Mouse (Mus musculus) liver, adult 2 months (tissue): Measurements from ENCODE around the gene Hs3st5. TPM values are rescaled to one million over a fixed set of nuclear protein-coding genes. Genes with fewer than 3 reads are reported as not detected.
"Not testable (repeated sequence)": the region's sequence is repeated elsewhere in the genome, so short reads cannot be mapped to it uniquely, and the experiment has no call there.

Experiments used
- DNase-seq: peaks from one replicate; pipeline ENCODE4 v3.0.0-alpha.2; 2011; ENCODE audit warnings: low read depth, low spot score; ENCODE audit errors: extremely low read depth
- H3K27ac ChIP-seq: fragments of 200-500 bp; replicated peaks from 2 replicates; pipeline ENCODE4 v1.5.1; 2012; ENCODE audit warnings: low read depth, mild to moderate bottlenecking, control low read depth, inconsistent platforms, low read length; ENCODE audit not compliant: insufficient read depth
- H3K27me3 ChIP-seq: fragments of 200-500 bp; 2 replicates; pipeline ENCODE4 v1.6.1; 2012; ENCODE audit warnings: mild to moderate bottlenecking, moderate library complexity, low read length, inconsistent platforms; ENCODE audit not compliant: control insufficient read depth, insufficient read depth
- H3K36me3 ChIP-seq: fragments of 200-500 bp; 2 replicates; pipeline ENCODE4 v1.6.1; 2012; ENCODE audit warnings: low read length, inconsistent platforms; ENCODE audit not compliant: control insufficient read depth, insufficient read depth
- H3K4me1 ChIP-seq: fragments of 200-500 bp; 2 replicates; pipeline ENCODE4 v1.6.1; 2011; ENCODE audit warnings: low read length; ENCODE audit not compliant: control insufficient read depth, insufficient read depth
- H3K4me3 ChIP-seq: fragments of 200-500 bp; 2 replicates; pipeline ENCODE4 v1.5.1; 2011; ENCODE audit warnings: low read depth, mild to moderate bottlenecking, control low read depth, low read length, moderate library complexity; ENCODE audit not compliant: insufficient read depth
- H3K79me2 ChIP-seq: fragments of 200-500 bp; 2 replicates; pipeline ENCODE4 v1.6.1; 2012; ENCODE audit warnings: inconsistent platforms, mild to moderate bottlenecking, low read length, moderate library complexity; ENCODE audit not compliant: control insufficient read depth, insufficient read depth
- H3K9ac ChIP-seq: fragments of 200-500 bp; 2 replicates; pipeline ENCODE4 v1.6.1; 2012; ENCODE audit warnings: low read depth, mild to moderate bottlenecking, control low read depth, inconsistent platforms, low read length
- CTCF ChIP-seq: fragments of 200-500 bp; IDR thresholded peaks from 2 replicates; pipeline ENCODE4 v1.5.1; 2011; ENCODE audit warnings: low read depth, low read length, control low read depth
- POLR2A ChIP-seq: fragments of 200-500 bp; IDR thresholded peaks from 2 replicates; pipeline ENCODE4 v1.6.1; 2011; ENCODE audit warnings: low read length, control low read depth; ENCODE audit not compliant: insufficient read depth; ENCODE audit errors: extremely low read depth
- whole genome bisulfite sequencing: fragments of 180-500 bp; shearing (Covaris S2); methylation state at CpG from one replicate; pipeline ENCODE4 v1.1.7; 2018; 5-methylcytosine and 5-hydroxymethylcytosine counted together
- polyA plus RNA-seq: library from polyadenylated mRNA; depleted of rRNA; stranded (reverse); fragments of >200 nt; gene quantifications from 2 replicates; pipeline ENCODE4 v1.2.3, GENCODE M21; 2012
- total RNA-seq: library from RNA; depleted of rRNA; stranded (reverse); fragments of >200 nt; gene quantifications from 2 replicates; pipeline ENCODE4 v1.2.3, GENCODE M21; 2014

Gene Hs3st5
- total and polyA plus RNA-seq, 2 experiments, result not detected

DNA sequence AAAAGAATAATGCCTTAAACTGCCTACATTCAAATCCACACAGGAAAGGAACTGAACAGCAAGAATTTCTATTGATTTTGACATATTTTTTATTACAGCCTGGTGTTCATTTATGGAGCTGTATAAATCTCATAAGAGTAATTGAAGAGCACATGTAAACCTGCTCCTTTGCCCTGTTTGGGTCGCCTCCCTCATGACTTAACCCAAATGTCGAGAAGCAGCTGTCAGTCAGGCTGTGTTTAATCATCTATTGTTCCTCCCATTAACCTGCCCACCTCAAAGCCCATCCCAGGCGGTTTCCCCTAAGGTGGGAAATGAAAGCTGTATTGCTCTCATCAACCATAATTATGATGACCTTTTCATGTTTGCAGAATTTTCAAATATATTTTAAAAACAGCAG, 65.9 kb downstream of the Hs3st5 start:
- TF ChIP-seq POLR2A (no peak), CTCF (no peak)
- no peak for DNase-seq
- H3K27me3 ChIP-seq, result no peaks in the 10 kb centered on the region
- H3K36me3 ChIP-seq, result no peaks in the 10 kb centered on the region
- no peaks in the 10 kb centered on the region for H3K79me2 ChIP-seq
- no peaks in the 10 kb centered on the region for H3K4me1 ChIP-seq
- H3K27ac ChIP-seq, result no peak overlapping the region
- H3K4me3 ChIP-seq, result no peak overlapping the region
- H3K9ac ChIP-seq, result no peak overlapping the region
- 65% methylated on average over 3 of the region's 3 CpGs for WGBS

DNA sequence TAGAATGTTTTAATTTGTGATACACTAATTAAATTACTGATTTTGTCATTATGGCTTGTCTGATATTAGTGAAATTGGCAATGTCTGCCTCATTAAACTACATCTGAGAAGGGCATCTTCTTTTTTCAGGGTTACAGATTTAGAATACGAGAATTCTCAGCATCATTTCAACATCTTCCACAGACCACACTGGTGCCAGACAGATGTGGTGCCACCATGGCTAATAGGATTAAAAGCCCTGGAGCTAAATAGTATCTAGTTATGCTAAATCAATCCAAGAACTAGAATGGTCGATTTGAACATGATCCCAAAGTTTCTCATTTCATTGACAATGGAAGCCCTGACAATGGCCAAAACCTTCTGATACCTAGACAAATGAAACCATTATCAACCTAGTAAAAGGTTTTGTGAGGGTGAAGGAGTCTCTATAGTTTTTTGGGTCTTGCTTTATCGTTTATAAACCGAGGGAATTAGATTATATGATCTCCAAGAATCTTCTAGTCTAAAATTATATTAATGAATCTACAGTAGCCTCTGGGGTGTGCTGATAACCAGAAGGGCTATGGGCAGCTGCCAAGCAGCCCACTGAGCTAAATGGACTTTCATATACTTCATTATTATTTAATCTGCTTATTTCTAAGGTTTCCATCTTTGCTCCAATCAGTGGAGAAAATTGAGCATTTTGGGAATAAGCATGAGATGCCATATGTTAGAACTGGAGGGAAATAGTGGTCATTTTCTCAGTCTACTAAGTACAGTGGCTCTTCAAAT, 71.9 kb downstream of the Hs3st5 start:
- H3K79me2 ChIP-seq, result no peaks in the 10 kb centered on the region
- 59% methylated on average over 4 of the region's 4 CpGs for WGBS
- H3K27me3 ChIP-seq, result no peaks in the 10 kb centered on the region
- DNase-seq, result no peak
- no peaks in the 10 kb centered on the region for H3K36me3 ChIP-seq
- no peaks in the 10 kb centered on the region for H3K4me1 ChIP-seq
- no peak overlapping the region for H3K4me3 ChIP-seq
- TF ChIP-seq POLR2A, result no peak
- no peak for TF ChIP-seq CTCF
- H3K9ac ChIP-seq, result no peak overlapping the region
- H3K27ac ChIP-seq, result no peak overlapping the region

DNA sequence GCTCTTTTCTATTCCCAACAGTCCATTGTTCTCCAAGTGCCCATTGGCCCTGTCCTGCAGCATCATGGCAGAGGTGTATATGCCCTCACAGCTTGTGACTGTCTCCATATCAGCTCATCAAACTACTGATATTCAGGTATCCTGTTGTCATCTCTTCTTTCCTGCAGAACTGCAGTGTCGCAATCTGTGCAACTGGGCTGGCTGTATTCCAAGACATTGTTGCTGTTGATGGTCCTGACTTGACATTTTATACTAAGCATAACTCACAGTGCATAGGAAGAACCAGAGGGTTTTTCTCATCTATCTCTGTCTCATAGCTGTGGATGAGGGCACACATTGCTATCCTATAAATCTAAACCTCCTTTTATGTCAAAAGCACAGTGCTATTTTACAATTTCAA, 103.8 kb downstream of the Hs3st5 start:
- TF ChIP-seq POLR2A (no peak), CTCF (no peak)
- 64% methylated on average over 1 of the region's 1 CpGs for WGBS
- Histone ChIP-seq H3K4me1 (no peaks in the 10 kb centered on the region), H3K36me3 (no peaks in the 10 kb centered on the region), H3K27ac (no peak overlapping the region), H3K79me2 (no peaks in the 10 kb centered on the region), H3K9ac (no peak overlapping the region), H3K4me3 (no peak overlapping the region), H3K27me3 (no peaks in the 10 kb centered on the region)
- DNase-seq, result no peak

DNA sequence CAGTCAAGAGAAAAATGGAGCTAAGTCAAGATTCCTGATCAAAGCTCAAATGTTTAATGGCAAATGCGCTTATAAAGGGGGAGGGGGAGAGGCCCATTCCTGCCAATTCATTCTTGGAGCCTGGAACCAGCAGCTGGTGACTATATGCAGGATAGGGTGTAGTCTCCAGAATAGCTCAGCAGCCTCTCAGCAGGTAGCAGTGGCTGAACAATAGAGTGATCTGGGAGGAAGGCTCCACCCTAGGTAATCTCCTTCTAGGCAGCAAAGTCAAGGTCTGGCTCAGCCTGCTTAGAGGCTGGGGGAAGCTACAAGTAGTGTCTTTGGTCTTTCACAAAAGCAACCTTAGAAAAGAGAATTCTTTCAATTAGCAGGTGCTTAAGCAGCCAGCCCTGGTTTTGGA, 104.8 kb downstream of the Hs3st5 start:
- H3K27me3 ChIP-seq, H3K79me2 ChIP-seq, H3K27ac ChIP-seq, H3K36me3 ChIP-seq, DNase-seq, H3K4me3 ChIP-seq, H3K9ac ChIP-seq, H3K4me1 ChIP-seq: not testable (repeated sequence)
- 41% methylated on average over 1 of the region's 1 CpGs for WGBS

DNA sequence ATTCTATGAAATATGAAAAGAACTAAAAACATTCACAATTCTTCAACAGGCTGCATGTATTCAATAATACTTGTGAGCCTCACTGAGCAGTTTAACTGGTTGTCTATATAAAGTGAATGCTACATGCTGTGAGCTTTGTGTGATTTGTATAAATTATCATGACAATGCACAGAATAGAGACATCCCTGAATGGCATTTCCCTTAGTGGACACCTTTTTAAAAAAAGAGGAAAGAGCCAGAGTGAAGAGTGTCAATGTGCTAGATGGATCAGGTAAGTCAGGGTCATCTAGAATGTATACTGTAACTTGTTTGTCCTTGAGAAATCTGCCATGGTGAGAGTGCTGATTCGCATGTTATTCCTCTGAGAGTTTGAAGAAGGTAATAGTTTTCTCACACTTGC, 116.4 kb downstream of the Hs3st5 start:
- Histone ChIP-seq H3K79me2 (no peaks in the 10 kb centered on the region), H3K4me1 (no peaks in the 10 kb centered on the region), H3K27ac (no peak overlapping the region), H3K9ac (no peak overlapping the region), H3K27me3 (no peaks in the 10 kb centered on the region), H3K36me3 (no peaks in the 10 kb centered on the region), H3K4me3 (no peak overlapping the region)
- DNase-seq, result no peak
- TF ChIP-seq POLR2A (no peak), CTCF (no peak)
- WGBS, result 58% methylated on average over 1 of the region's 1 CpGs

DNA sequence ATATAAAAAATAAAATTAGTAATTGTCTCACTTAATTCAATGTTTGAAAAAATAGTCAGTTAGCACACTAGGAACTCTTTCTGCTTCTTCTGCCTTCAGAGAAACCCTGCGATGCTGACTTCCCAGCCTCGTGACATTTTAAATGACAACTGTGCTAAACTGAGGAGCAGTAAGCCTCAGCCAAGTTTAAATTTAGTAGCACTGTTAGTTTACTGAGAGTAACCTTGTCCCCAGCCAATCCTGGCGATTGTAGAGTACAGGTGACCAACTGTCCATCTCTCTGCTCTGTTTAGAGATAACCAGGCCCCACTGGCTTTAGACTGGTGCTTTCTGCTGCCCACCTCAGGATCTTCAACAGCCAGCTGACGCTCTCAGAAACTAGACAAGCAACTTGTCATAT, 121.3 kb downstream of the Hs3st5 start:
- Histone ChIP-seq H3K79me2 (no peaks in the 10 kb centered on the region), H3K4me1 (no peaks in the 10 kb centered on the region), H3K4me3 (no peak overlapping the region), H3K9ac (no peak overlapping the region), H3K36me3 (no peaks in the 10 kb centered on the region), H3K27me3 (no peaks in the 10 kb centered on the region), H3K27ac (no peak overlapping the region)
- WGBS, result 81% methylated on average over 4 of the region's 4 CpGs
- no peak for DNase-seq
- TF ChIP-seq CTCF (no peak), POLR2A (no peak)
